Mouse (Mus musculus): ENCODE data around the gene Olfr1472. TPM values are rescaled to one million over a fixed set of nuclear protein-coding genes. Genes with fewer than 3 reads are reported as not detected.
"Not testable (repeated sequence)": the region's sequence is repeated elsewhere in the genome, so short reads cannot be mapped to it uniquely, and the experiment has no call there.

Olfr1472 gene
- total RNA-seq (2021) = not detected

DNA sequence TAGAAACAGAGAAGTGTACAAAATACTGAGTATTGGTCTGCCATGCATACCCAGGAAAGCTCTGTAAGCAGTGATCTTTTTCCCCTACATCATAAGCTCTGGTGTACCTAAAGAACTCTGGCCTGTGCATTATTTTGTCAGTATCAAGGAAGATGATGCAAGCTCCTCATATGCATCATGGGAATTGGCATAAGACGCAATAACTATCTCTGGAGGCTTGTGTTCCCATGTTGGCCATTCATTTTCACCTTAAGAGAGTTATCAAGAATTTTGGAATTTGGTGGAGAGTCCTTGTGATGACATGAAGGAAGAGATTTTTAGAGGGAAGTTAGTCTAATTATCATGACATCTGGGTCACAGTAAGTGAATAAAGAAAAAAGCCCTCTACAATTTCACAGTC is at the start of gene Olfr1472:
Olfr1472 (minus strand) TSS at position 101 of the 400 bp plus-strand sequence.
- no peak for DNase-seq (ENCODE audit: low spot score in 2 of 2)
- intact Hi-C loops (cut with DNase I) = no loop called here

DNA sequence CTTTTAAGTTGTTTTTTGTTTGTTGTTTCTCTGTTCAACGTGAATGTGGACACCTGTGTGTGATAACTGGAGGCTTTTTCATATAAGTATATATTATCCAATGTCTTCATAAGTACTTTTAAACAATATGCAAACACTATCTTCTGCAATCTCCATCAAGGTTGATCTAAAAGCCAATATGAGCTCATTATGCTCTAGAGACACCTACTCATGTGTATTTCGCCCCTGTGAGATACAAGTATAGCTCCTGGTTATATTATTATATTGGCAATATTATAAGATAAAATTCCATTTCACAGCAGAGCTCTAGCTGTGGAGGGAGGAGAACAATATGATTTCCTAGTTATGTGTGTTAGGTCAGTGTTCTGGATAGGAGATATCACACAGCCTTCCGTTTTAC is 44.4 kb upstream of the Olfr1472 start, which contains the start of gene Olfr1477:
Olfr1477 (plus strand) TSS at position 301 of the 400 bp plus-strand sequence.
- no peak for DNase-seq (ENCODE audit: low spot score in 2 of 2)
- intact Hi-C loops (cut with DNase I) = loop anchor here (1.0 kb wide), 1 partner anchor 82 kb away; no protein-coding TSS in a partner anchor

GRCm38 (mm10) chr19:13480096-13480495 is 24.2 kb upstream of the Olfr1472 start, which contains the start of gene Olfr1475:
Gene Olfr1475, minus strand, starts transcription at chr19:13480196.
- intact Hi-C loops (cut with DNase I) = no loop called here
- DNase-seq (ENCODE audit: low spot score in 2 of 2) = no peak

GRCm38 (mm10) chr19:13469265-13469664 is 13.4 kb upstream of the Olfr1472 start, which contains the start of gene Olfr1474:
Gene Olfr1474, plus strand, starts transcription at chr19:13469565.
- DNase-seq (ENCODE audit: low spot score in 2 of 2); intact Hi-C loops (cut with DNase I): not testable (repeated sequence)

- DNase-seq (ENCODE audit: low spot score in 2 of 2); intact Hi-C loops (cut with DNase I): not testable (repeated sequence)
Measured at GRCm38 (mm10) chr19:13443109-13443508, 12.8 kb downstream of the Olfr1472 start, which contains the start of gene Olfr1471. Gene Olfr1471, plus strand, starts transcription at chr19:13443409.

- intact Hi-C loops (cut with DNase I) = no loop called here
Measured at GRCm38 (mm10) chr19:13407549-13407948, 48.3 kb downstream of the Olfr1472 start, which contains the start of gene Olfr1469. Gene Olfr1469, plus strand, starts transcription at chr19:13407849.

More at GRCm38 (mm10) chr19:13407549-13407948, 48.3 kb downstream of the Olfr1472 start, which contains the start of gene Olfr1469:
- no peak for DNase-seq (ENCODE audit: low spot score in 2 of 2)

Other genes starting within 250 kb of the Olfr1472 start
- not detected for gene Olfr1463, start 224.8 kb downstream of the Olfr1472 start, total RNA-seq (2021)
- gene Olfr1465, start 140.5 kb downstream of the Olfr1472 start, total RNA-seq (2021) = not detected
- not detected for gene Olfr1466, start 117.2 kb downstream of the Olfr1472 start, total RNA-seq (2021)
- gene Olfr1467, start 93.8 kb downstream of the Olfr1472 start, total RNA-seq (2021) = not detected
- gene Olfr1469, start 48.2 kb downstream of the Olfr1472 start, total RNA-seq (2021) = not detected
- not detected for gene Olfr1471, start 12.7 kb downstream of the Olfr1472 start, total RNA-seq (2021)
- gene Olfr1474, start 13.5 kb upstream of the Olfr1472 start, total RNA-seq (2021) = not detected
- gene Olfr1475, start 24.1 kb upstream of the Olfr1472 start, total RNA-seq (2021) = not detected
- gene Olfr1477, start 44.5 kb upstream of the Olfr1472 start, total RNA-seq (2021) = not detected
- gene Olfr1480, start 71.8 kb upstream of the Olfr1472 start, total RNA-seq (2021) = not detected
- gene Olfr1484, start 127.4 kb upstream of the Olfr1472 start, total RNA-seq (2021) = not detected
- not detected for gene Olfr1487, start 161.3 kb upstream of the Olfr1472 start, total RNA-seq (2021)
- not detected for gene Olfr1489, start 175.5 kb upstream of the Olfr1472 start, total RNA-seq (2021)
- not detected for gene Olfr1490, start 195.0 kb upstream of the Olfr1472 start, total RNA-seq (2021)
- gene Olfr1491, start 241.2 kb upstream of the Olfr1472 start, total RNA-seq (2021) = not detected